Mouse (Mus musculus) embryonic fibroblast, embryonic 13.5 days (primary cell): ENCODE measurements around the gene Zbtb32.

Experiments used
- CTCF ChIP-seq: IDR thresholded peaks from 2 replicates; pipeline ENCODE4 v1.5.1; 2011; ENCODE audit warnings: mild to moderate bottlenecking, control low read depth, low read length, moderate library complexity, borderline replicate concordance; ENCODE audit not compliant: insufficient read depth
- POLR2A ChIP-seq: IDR thresholded peaks from 2 replicates; pipeline ENCODE4 v1.6.1; 2011; ENCODE audit warnings: low read depth, mild to moderate bottlenecking, control low read depth, low read length, moderate library complexity

DNA sequence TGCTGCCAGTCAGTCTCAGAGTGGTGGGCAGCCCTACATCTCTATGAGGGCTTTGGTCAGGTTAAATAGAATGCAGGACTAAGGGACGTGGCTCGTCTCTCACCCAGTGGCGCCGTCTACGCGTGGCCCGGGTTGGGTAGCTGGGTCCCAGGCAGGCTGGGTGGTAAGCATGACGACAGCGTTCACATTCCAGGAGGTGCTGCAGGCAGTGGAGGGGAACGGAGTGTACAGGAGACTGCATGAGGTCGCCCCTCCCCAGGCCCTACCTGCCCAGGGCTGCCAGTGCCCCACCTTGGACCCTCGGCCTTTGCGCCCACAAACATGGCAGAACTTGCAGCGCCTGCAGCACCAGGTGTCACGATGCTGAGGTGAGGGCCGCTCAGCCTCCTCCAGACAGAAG is 17.2 kb downstream of the Zbtb32 start:
- no peak for TF ChIP-seq CTCF
- no peak for TF ChIP-seq POLR2A
